ENCODE assay signal across 18 mouse cellular contexts in the genomic region with DNA sequence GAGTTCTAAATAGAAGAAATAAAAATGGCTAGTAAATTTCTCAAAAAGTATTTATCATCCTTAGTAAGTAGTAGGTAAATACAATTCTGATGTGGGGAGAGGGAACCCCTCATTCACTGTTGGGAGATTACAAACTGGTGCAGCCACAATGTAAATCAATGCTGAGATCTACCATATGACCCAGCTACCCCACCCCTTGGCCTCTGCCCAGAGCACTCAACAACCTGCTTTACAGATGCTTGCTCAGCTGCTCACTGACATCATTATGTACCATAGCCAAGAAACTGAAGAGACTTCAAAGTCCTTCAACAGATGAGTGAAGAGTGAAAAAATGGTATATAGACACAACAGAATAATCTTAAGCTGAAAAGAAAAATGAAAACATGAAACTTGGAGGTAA. TPM values are rescaled to one million over a fixed set of nuclear protein-coding genes. Genes with fewer than 3 reads are reported as not detected.
"Had no signal": no experiment of that assay in that cellular context is flagged by ENCODE, and none has a peak within 500 bp of the region (broad histone marks: within the 10 kb centered on the region; RNA-seq: fewer than 3 reads in every experiment).

No protein-coding gene starts in this region.

- H3K9ac ChIP-seq: limb, embryonic 15.5 days; liver, embryonic 12.5 days; lung, embryonic 14.5 days; neural tube, embryonic 13.5 days had no signal

- DNase-seq: kidney, adult 18-20 months; layer of hippocampus, postnatal 36 days; lung, embryonic 14.5 days; lung, postnatal 4 days; midbrain, embryonic 14.5 days; retina, postnatal 1 day; right cerebral cortex, postnatal 4 days; spleen, adult 18-20 months; thymus, adult 18-20 months; thymus, postnatal 14 days had no signal

- H3K36me3 ChIP-seq: limb, embryonic 15.5 days; liver, embryonic 12.5 days; midbrain, embryonic 10.5 days; neural tube, embryonic 13.5 days had no signal

- H3K27me3 ChIP-seq: limb, embryonic 15.5 days; neural tube, embryonic 13.5 days had no signal

- H3K27ac ChIP-seq: limb, embryonic 15.5 days; liver, embryonic 12.5 days; midbrain, embryonic 10.5 days; neural tube, embryonic 13.5 days had no signal

- H3K4me2 ChIP-seq: limb, embryonic 15.5 days; liver, embryonic 12.5 days; lung, embryonic 14.5 days; neural tube, embryonic 13.5 days had no signal

- H3K4me3 ChIP-seq: limb, embryonic 15.5 days; liver, embryonic 12.5 days; midbrain, embryonic 10.5 days; neural tube, embryonic 13.5 days had no signal

- H3K9me3 ChIP-seq: liver, embryonic 12.5 days; midbrain, embryonic 10.5 days; neural tube, embryonic 13.5 days had no signal

- ATAC-seq: inflammation-experienced regulatory T-cells, adult 6 months; liver, embryonic 12.5 days had no signal

- H3K4me1 ChIP-seq: limb, embryonic 15.5 days; liver, embryonic 12.5 days; midbrain, embryonic 10.5 days; neural tube, embryonic 13.5 days had no signal

RNA-seq across cellular contexts. Expression of a gene that starts 16.3 kb away (rescaled TPM):
- polyA plus RNA-seq: limb, embryonic 11.5 days; limb, embryonic 15.5 days; liver, embryonic 12.5 days; liver, embryonic 16.5 days; midbrain, embryonic 10.5 days; midbrain, embryonic 14.5 days; neural tube, embryonic 13.5 days; stomach, embryonic 14.5 days had no signal
